Mouse (Mus musculus) bone marrow macrophage, adult 2 months (primary cell): ENCODE data around the gene Nagk.

Experiments
- CTCF ChIP-seq: IDR thresholded peaks from 2 replicates; pipeline ENCODE4 v1.5.1; 2012; ENCODE audit warnings: low read depth, mild to moderate bottlenecking, low read length, moderate library complexity
- POLR2A ChIP-seq: IDR thresholded peaks from 2 replicates; pipeline ENCODE4 v1.6.1; 2012; ENCODE audit warnings: mild to moderate bottlenecking, low read depth, low read length, borderline replicate concordance

DNA sequence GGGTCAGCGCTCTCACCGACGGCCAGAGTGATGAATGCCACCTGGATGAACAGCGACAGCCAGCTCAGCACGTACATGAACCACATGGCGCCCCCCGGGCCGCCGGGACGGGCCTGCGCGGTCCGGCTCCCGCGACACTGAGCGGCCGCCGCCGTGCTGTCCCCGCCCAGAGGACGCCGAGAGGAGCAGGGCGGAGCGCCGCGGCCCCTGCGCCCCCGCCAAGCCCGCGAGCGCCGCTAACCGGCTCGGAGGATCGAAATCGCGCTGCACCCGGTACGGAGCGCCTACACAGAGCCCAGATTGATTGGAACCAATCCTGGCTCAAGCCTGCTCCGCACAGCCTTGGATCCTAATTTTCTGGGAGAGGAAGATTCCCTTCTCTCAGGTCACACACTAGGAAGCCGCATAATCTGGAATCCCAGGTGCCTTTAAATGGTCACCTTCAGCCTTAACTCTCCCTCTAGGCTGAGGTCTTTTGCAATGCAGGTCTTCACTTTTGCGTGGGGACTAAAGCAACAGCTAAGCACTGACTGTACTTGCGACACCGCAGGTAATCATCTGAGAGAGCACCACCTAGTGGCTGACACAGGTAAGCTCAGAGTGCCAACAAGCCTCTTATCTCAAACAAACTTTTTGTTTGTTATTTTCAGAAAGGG is 19.0 kb upstream of the Nagk start, which contains the start of gene Tex261:
- peak; percentile 87 for TF ChIP-seq CTCF
- no peak for TF ChIP-seq POLR2A
